Mouse (Mus musculus): Measurements from ENCODE around the gene Igfbp5.

Gene Igfbp5

GRCm38 (mm10) chr1:72842666-72843459 is 31.8 kb downstream of the Igfbp5 start:
- no peak for DNase-seq (ENCODE audit: inconsistent ontology term)

DNA sequence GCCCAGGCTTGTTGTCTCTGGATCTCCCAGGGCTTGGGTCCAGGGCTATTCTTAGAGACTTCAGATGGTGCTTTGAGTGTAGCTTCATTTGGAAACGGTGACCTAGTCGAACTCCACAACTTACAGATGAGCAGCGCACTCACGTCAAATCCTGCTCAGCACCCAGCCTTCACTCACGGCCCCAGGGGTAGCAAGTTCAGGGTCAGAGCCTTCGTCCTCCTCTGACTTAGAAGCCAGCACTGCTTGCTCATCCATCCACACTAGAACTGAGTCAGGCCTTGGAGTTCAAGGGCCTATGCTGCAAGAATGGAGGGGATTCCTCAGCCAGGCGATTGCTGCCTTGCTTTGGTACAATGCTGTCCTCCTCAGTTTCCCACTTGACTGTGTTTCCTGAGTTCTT is 34.9 kb downstream of the Igfbp5 start:
- DNase-seq (ENCODE audit: inconsistent ontology term): no peak

DNA sequence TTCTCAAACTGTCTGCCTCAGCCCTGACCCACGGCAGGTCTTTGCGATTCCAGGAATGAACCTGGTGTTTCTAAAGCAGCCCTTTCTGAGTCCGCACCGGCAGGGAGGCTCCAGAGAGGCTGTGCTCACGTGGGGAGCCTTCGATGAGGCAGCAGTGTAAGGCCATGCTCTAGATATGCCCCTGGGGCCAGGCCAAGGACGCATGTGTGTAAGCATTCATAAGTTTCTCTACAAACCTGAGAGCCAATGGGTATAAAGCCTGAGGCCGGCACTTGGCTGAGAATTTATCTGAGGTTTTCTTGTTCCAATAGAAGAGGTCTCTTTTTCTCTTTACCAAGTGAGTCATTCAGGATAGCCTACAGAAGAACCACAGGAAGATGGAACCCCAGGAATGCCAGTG is 35.3 kb downstream of the Igfbp5 start:
- DNase-seq (ENCODE audit: inconsistent ontology term): peak; percentile 96

DNA sequence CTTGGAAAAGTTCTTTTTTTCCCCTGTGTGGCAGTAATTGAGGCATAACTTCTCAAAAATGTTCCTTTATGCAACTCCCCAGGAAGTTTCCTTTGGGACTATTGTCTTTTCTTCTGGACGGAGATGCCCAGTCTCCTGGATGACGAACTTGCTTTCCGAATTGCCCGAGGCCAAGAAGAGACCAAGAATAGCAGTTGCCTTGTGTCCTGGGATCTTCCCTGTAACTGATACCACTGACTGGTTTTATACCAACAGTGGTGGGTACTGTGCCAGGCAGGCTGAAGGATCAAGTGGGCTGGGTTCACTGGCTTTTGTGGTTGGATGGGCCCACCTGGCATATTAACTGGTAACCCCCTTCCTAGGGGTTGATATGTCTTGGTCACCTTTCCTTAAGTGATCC is 41.1 kb downstream of the Igfbp5 start:
- DNase-seq (ENCODE audit: inconsistent ontology term): peak; percentile 57

DNA sequence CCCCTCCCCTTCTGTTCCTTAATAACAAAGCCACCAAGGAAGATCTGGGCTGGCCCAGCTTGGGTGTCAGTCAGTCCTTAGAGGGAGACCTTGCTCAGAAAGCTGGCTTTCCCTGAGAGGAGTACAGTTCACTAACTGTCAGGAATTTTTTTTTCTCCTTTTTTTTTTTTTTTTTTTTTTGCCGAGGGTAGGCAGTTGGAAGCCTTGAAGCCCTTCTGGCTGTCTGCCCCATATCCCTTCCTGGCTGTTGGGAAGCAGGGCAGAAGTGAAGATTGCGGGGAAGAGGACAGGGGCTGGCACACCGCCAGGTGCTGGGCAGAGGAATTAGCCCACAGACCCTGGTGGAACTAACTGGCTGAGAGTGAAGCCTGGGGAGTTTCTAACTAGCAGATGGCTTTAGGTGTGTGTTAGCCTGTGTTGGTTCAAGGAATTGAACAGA is 42.0 kb downstream of the Igfbp5 start:
- DNase-seq (ENCODE audit: inconsistent ontology term): peak; percentile 88

- DNase-seq (ENCODE audit: inconsistent ontology term): no peak
These were observed 44.2 kb downstream of the Igfbp5 start for GRCm38 (mm10) chr1:72830485-72830884.

- DNase-seq (ENCODE audit: inconsistent ontology term): peak; percentile 17
These were observed 45.8 kb downstream of the Igfbp5 start for GRCm38 (mm10) chr1:72828843-72829242.

GRCm38 (mm10) chr1:72827411-72828315 is 47.0 kb downstream of the Igfbp5 start:
- DNase-seq (ENCODE audit: inconsistent ontology term): peak; percentile 37

- no peak for DNase-seq (ENCODE audit: inconsistent ontology term)
These were observed 47.8 kb downstream of the Igfbp5 start for GRCm38 (mm10) chr1:72826931-72827330.

DNA sequence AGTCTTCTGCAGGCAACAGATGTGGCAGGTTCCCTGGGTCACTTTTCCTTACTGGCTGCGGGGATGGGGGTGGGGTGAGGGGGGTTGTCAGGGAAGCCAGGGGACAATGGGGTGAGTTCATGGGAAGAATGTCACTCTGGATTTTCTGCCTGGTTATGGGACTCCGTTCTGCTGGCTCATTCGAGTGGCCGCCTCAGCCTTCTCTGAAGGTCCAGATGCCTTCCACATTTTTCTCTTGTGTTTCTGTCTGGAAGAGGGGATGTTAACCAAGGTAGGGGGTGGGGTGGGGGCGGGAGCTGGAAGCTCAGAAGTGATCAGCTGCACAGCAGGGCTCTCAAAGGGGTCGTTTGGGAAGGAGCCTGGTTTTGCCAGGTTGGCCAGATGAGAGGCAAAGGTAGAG is 48.2 kb downstream of the Igfbp5 start:
- DNase-seq (ENCODE audit: inconsistent ontology term): peak; percentile 57

DNA sequence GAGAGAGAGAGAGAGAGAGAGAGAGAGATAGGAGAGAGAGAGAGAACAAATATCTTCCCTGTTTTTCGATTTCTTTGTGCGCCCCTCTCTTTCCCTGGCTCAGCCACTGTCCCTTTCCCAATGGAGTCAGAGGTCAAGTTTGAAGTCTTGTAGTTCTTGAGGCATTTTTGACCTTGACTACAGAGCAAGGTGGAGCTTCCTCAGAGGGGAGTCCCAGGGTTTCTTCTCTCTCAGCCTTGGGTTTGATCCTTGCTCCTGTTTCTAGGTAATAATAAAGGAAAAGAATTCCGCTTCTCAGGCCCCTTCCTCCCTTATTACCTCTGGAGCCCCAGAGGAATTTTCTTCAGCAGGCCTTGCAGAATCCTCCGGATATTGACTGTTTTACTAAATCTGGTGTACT is 48.8 kb downstream of the Igfbp5 start:
- DNase-seq (ENCODE audit: inconsistent ontology term): no peak

- DNase-seq (ENCODE audit: inconsistent ontology term): no peak
These were observed 49.4 kb downstream of the Igfbp5 start for GRCm38 (mm10) chr1:72825286-72825685.

GRCm38 (mm10) chr1:72824707-72825101 is 50.0 kb downstream of the Igfbp5 start:
- no peak for DNase-seq (ENCODE audit: inconsistent ontology term)

DNA sequence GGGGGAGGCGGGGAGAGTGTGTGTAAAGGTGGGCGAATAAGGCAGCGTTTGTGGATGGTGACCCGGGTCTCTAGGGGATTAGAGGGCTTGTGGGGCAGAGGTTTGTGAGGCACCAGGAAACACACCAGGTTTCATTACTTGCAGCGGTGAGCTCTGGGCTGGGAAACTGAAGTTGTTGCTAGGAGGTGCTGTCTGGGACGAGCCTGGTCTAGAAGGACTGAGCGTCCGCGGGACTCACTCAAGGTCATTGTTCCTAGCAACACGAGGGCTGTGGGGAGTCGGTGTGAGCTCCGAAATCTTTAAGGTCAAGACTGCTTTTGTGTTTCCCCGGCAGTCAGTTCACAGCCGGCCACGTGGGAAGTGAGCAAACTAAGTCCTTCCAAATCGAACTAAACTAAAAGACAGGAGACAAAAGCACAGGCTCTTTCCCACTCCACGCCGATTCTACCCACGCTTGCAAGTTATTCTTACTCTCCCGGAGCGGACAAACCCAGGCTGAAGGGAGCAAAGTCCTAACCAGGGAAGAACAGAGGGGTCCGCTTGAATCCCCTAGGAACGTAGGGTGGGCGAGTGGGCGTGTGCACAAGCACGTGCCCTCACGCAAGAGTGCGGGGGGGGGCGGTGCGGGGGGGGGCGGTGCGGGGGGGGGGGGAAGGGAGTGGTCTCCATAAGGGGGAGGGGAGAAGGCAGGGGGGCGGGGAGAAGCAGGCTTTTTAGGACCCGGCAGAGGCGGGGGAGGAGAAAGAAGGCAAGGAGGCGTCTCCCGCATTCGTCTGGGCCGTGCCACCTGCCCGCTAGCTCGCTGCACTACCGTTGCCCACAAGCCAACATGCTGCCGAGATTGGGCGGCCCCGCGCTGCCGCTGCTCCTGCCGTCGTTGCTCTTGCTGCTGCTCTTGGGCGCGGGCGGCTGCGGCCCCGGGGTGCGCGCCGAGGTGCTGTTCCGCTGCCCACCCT is 50.7 kb downstream of the Igfbp5 start, which contains the start of gene Igfbp2:
Igfbp2 (plus strand) TSS at position 753 of the 956 bp plus-strand sequence.
- peak; percentile 91 for DNase-seq (ENCODE audit: inconsistent ontology term)

DNA sequence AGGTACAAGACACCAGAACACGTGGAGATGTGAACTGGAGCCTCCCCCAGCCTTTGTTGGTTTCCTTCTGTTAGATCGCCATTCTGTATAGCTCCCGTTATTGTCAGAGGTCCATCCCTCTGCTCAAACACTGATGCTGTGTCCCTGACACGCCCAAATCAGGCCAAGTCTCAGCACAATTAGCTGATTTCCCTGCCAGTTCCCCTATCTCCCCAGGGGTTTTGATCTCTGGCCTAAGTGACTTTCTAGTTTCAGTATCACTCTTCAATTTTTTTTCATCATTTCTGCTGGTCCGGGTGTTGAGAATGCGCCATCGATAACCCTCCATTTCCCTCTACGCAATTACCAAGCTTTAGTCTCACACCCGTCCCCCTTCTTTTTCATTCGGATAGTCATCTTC is 51.8 kb downstream of the Igfbp5 start:
- DNase-seq (ENCODE audit: inconsistent ontology term): no peak

GRCm38 (mm10) chr1:72819995-72820394 is 54.7 kb downstream of the Igfbp5 start:
- no peak for DNase-seq (ENCODE audit: inconsistent ontology term)

DNA sequence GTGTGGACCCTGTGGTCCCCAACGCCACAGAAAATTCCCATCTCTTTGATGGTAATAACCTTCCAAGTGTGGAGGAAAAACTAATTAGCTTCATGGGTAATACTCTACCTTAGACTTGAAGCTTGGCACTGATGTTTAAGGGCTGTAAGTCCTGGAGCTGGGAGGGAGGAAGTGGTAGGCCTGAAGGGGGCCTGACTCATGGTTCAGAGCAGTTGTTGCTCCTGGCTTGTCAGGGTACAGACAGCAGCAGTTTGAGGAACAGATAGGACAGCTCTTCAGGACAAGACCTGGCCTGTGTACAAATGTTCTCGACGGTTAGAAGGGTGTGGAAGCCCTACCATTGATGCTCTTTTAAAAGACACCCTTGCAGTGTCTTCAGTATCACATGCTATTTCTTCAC is 59.1 kb downstream of the Igfbp5 start:
- DNase-seq (ENCODE audit: inconsistent ontology term): no peak

DNA sequence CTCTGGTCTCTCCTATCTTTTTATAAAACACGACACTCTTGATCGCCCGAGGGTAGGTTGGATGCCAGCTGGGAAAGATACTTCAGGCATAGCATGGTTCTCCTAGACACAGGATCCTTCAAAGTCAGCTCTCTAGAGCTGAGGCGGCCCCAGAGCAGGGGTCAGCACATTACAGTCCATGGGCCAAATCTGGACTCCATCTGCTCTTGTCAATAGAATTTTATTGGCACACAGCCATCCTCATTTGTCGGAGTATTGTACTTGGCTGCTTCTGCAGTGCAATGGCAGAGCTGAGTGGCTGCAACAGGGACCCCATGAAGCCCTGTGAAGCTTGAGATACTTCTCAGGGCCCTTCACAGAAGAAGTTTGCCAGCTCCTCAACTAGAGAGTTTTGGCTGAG is 59.5 kb downstream of the Igfbp5 start:
- DNase-seq (ENCODE audit: inconsistent ontology term): no peak

DNA sequence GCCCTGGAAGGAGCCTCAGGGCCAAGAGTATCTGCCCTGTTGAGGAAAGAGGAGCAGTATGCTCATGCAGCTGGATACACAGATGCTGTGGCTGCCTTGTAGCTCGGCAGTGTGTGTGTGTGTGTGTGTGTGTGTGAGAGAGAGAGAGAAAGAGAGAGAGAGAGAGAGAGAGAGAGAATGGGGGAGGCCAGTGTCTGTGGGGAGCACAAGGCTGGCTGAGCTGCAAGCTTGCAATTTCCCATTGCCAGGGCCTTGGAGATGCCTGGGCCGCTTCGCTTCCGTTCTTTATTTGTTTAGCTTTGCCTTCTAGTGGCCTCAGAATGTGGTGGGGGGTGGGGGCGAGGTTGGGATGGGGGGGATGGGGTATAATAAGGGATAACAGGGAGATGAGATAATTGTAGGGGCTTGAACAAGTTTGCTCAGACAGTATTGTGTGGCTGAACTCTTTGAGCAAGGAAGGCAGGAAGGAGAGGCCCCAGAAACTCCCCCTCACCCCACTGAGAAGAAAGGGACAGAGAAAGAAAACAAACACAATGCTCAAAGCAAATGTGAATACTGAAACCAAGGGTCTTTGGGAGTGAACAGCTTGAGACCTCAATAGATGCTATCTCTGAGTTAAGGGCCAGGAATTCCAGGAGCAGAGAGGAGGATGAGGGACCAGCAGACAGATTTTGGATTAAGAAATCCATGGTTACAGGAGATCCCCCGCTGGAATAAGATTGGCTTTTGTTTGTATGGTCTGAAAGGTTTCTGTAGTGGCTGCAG is 60.9 kb downstream of the Igfbp5 start:
- DNase-seq (ENCODE audit: inconsistent ontology term): no peak

DNA sequence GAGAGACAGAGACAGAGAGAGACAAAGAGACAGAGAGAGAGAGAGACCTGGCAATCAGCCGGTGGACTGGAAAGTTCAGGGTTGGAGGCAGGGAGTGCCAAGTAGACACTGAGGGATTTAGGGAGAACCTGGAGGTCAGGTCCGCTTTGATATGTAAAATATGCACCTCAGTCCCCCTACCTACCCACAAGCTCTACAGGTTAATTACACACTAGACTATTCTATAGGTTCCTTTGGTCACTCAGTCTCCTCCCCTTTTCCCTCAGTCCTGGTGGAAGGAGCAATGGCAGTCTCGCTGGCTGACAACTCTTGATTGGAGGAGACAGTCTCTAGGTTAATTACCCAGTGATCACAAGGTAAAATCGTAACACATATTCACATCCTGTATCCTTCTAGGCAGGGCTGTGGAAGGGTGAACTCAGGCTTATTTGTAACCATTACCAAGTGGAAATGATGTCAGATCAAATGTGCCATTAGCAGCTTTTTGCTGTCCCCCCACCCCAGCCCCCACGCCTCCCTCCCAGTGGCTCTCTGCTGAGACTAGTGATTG is 61.5 kb downstream of the Igfbp5 start:
- no peak for DNase-seq (ENCODE audit: inconsistent ontology term)

All from Muller cell, postnatal 12 days (primary cell).